Mouse (Mus musculus): Measurements from ENCODE around the gene Prr36.
"Not testable (repeated sequence)": the region's sequence is repeated elsewhere in the genome, so short reads cannot be mapped to it uniquely, and the experiment has no call there.

Prr36 gene

GRCm38 (mm10) chr8:4216791-4217621 lies at the start of gene Prr36:
Gene Prr36 (minus strand): TSS chr8:4217459.
- no peak for DNase-seq (ENCODE audit: low read depth)

GRCm38 (mm10) chr8:4265160-4265914 lies 48.1 kb upstream of the Prr36 start:
- DNase-seq (ENCODE audit: low read depth): no peak

DNA sequence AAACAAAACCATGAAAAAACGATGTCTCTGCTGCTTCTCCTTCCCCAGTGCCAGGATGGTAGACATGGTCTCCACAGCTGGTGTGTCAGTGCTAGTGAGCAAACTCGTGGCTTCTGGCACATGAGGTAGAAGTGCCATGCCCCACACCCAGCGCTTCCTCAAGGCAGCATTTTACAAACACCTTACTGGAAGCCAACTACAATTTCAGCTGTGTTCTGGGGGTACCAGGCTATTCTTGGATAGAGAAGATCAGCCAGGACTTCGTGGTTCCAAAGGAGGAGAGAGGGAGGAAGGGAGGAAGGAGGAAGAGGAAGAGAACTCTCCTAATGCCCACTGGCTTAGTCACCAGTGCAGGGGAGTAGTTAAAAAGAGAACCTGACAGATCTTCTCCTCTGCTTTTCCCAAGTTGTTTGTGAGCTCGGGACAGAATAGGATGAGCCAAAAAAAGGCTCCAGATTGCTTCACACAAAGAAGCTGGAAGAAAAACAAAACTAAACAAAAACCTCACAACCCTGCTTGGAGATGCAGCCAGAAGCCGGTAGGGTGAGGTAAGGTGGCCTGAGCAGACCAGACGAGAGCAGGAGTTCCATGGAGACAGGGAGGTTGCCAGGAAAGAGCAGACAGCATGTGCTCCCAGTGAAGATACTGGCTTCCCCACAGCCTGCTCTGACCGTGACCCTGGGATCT lies 46.0 kb upstream of the Prr36 start:
- DNase-seq (ENCODE audit: low read depth): no peak

DNA sequence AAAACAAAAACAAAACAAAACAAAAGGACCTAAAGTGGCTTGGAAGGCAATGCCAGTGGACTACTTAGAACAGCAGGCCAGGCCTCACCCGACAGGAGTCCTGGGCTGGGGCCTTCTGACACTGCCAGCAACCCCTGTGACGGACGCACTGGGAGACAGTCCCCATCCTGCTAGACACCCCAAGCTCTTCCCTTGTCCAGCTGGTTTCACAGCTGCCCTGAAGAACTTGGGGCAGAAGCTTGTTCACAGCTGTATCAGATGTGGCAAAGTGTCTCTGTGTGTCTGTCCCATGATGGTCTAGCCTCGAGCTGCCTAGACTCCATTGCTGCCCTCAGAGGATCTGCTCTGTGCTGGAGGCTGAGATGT lies 42.5 kb upstream of the Prr36 start:
- DNase-seq (ENCODE audit: low read depth): no peak

DNA sequence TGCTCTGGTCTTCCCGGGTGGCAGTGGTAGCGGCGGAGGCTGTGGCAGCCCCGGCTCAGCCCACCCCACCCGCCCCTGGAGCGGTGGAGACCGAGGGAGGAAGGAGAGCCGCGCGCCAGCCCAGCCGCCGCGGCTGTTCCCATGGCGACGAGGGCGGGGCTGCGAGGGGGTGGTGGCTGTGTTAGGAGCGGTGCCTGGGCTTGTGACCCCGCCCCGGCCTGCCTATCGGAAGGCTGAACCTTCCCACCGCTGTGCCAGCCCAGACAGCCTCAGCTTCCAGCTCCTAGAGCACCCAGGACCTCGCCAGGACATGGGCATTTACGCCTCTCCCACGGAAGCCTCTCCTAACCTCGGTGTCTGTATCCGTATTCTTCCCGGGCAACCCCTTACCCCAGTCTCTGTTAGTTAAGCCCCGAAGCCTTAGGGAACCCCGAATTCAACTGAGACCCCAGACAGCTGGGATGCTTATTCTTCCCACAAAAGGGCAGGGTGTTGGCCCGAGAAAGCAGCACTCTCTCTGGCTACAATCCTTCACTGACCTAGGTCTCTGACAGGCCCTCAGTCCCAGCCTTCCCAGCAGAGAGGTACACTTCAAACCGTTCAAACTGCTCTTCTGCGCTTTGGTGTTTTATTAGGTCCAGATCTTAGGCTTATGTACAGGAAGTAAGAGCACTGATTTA lies 42.0 kb upstream of the Prr36 start, which contains the start of gene Ctxn1:
Gene Ctxn1 (minus strand): TSS at position 150 of the 680 bp plus-strand sequence.
- DNase-seq (ENCODE audit: low read depth): peak; percentile 85

- no peak for DNase-seq (ENCODE audit: low read depth)
These were observed 41.4 kb upstream of the Prr36 start for GRCm38 (mm10) chr8:4258678-4259077.

DNA sequence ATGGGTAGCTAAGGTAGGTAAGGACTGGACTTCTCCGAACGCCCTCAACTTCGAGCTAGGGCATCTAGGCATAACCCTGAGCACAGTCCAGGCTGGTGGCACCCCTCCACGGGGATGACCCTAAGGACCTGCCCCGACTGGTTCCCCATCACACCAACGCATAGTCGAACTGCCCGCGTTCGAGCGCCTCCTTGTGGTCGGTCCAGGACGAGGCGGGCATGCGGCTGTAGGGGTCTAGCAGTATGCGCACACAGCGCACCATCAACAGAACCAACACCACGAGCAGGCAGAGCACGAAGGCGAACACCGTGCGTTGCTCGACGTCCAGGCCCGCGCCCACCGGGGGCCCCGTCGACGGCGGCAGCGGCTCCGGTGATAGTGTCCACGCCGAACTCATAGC lies 41.0 kb upstream of the Prr36 start:
- peak; percentile 59 for DNase-seq (ENCODE audit: low read depth)

- no peak for DNase-seq (ENCODE audit: low read depth)
These were observed 40.1 kb upstream of the Prr36 start for GRCm38 (mm10) chr8:4257350-4257749.

DNA sequence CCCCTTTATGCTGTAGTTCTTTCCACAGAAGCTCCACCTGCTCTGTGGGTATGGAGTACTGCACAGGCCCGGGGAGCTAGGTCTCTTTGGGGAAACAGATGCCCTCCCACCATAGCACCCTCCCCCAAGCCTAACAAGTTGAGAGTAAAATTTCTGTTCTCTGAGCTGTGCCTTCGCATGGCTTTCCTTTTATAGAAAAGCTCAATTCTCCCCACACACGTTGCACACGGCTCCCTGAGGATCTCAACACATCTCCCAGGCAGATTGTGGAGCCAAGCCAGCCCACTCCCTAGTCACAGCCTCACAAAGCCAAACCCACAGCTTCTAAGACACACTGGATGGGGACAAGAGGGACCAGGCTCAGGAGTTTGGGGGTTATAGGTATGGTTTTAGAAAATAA lies 39.7 kb upstream of the Prr36 start:
- DNase-seq (ENCODE audit: low read depth): no peak

- not testable (repeated sequence) for DNase-seq (ENCODE audit: low read depth)
These were observed 38.2 kb upstream of the Prr36 start for GRCm38 (mm10) chr8:4255471-4255870.

- DNase-seq (ENCODE audit: low read depth): no peak
These were observed 36.7 kb upstream of the Prr36 start for GRCm38 (mm10) chr8:4254001-4254400.

DNA sequence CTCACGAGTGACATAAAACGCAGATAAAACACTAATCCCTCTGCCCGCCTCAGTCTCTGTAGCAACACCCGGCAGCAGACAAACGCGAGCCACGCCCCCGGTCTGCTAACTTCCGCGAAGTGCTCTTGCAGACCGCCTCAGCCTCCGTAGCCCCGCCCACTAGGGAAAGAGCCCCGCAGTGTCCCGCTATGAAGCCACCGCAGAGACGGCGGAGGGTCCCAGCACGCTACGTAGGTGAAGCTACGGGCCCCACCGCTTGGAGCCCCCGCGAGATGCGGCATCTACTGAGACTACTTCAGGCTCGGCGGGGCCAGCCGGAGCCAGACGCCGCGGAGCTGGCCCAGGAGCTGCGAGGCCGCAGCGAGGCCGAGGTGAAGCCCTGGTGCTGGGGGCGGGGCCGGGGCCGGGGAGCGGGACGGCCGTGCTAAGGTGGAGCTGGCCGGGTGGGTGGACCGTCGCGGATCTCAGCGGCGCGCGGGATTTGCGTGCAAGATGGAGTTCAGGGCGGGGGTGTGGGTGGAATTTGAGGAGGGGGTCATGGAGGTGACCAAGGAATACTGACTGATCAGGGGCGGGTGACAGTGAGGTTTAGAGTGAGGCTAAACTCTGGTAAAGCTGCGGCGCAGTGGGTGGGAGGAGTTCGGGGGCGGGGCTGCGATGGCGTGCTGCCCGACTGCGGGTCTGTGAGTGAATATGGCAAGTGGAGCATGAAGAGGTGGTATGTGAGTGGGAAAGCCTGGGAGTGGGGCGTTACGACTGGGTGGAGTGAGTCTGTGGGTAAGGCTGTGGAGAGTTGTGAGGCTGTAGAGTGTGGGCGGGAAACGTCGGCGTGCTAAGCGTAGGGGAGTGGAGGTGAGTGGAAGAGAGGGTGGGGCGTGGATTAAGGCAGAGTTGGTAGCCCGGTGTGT lies 35.9 kb upstream of the Prr36 start, which contains the start of gene Snapc2:
Gene Snapc2 (plus strand): TSS at position 147 of the 908 bp plus-strand sequence.
- DNase-seq (ENCODE audit: low read depth): peak; percentile 95

GRCm38 (mm10) chr8:4252116-4252760 lies 35.0 kb upstream of the Prr36 start:
- DNase-seq (ENCODE audit: low read depth): no peak

- peak; percentile 81 for DNase-seq (ENCODE audit: low read depth)
These were observed 33.2 kb upstream of the Prr36 start for GRCm38 (mm10) chr8:4250306-4250970.

- DNase-seq (ENCODE audit: low read depth): no peak
These were observed 32.0 kb upstream of the Prr36 start for GRCm38 (mm10) chr8:4249213-4249612.

- no peak for DNase-seq (ENCODE audit: low read depth)
These were observed 30.8 kb upstream of the Prr36 start, which contains the start of gene Tgfbr3l for GRCm38 (mm10) chr8:4247951-4248540. Gene Tgfbr3l (plus strand): TSS chr8:4248214.

- no peak for DNase-seq (ENCODE audit: low read depth)
These were observed 30.0 kb upstream of the Prr36 start for GRCm38 (mm10) chr8:4247241-4247640.

DNA sequence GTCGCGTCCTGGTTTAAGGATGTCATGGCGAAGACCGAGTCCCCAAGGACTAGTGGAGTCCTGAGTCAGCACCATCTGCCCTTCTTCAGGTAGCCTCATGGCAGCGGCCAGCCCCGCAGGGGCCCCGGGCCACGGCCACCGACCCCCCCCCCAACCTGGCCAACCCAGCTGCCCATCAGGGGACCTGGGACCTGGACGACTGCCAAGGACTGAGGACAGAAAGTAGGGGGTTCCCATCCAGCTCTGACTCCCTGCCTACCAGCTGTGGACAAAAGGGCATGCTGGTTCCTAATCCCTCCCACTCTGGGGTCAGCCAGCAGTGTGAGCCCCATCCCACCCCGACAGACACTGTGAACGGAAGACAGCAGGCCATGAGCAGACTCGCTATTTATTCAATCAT lies 28.5 kb upstream of the Prr36 start:
- DNase-seq (ENCODE audit: low read depth): no peak

DNA sequence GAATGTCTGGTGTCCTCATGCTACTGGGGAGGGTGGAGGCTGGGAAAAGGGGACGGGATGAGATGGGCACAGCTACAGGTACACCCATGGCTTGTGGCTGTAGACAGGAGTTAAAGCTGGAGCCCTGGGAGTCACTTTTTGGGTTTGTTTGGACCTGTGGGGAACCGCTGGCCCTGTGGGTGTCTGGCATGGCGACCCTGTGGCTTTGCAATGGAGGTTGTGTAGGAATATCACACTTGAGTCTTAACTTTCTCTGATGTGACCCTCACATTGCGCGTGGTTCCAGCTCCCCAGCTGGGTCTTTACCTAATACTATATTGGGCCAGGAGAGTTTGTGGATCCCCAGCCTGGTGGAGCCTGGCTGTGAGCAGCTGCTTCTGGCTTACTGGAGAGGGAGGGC lies 27.8 kb upstream of the Prr36 start:
- no peak for DNase-seq (ENCODE audit: low read depth)
